Mouse (Mus musculus): ENCODE measurements around the gene Slc5a2. TPM values are rescaled to one million over a fixed set of nuclear protein-coding genes. Genes with fewer than 3 reads are reported as not detected.

Slc5a2 gene
- total RNA-seq (2021) = not detected
- long read RNA-seq, experiment 1 = 0 reads
- long read RNA-seq, experiment 2 = 0 reads

GRCm38 (mm10) chr7:128265411-128265810 lies at the start of gene Slc5a2:
TSS of gene Slc5a2 (plus strand) at chr7:128265657.
- no peak for DNase-seq

- DNase-seq = no peak
Measured at GRCm38 (mm10) chr7:128219952-128220351, 45.5 kb upstream of the Slc5a2 start.

GRCm38 (mm10) chr7:128220936-128221335 lies 44.5 kb upstream of the Slc5a2 start:
- DNase-seq = no peak

- no peak for DNase-seq
Measured at GRCm38 (mm10) chr7:128231741-128232140, 33.7 kb upstream of the Slc5a2 start.

GRCm38 (mm10) chr7:128234796-128235195 lies 30.7 kb upstream of the Slc5a2 start:
- DNase-seq = no peak

GRCm38 (mm10) chr7:128235481-128235880 lies 30.0 kb upstream of the Slc5a2 start:
- no peak for DNase-seq

- no peak for DNase-seq
Measured at GRCm38 (mm10) chr7:128236426-128236825, 29.0 kb upstream of the Slc5a2 start.

- DNase-seq = peak; percentile 81
Measured at GRCm38 (mm10) chr7:128236856-128237592, 28.4 kb upstream of the Slc5a2 start, which contains the start of gene Armc5. TSS of gene Armc5 (plus strand) at chr7:128237342.

- no peak for DNase-seq
Measured at GRCm38 (mm10) chr7:128237593-128237926, 27.9 kb upstream of the Slc5a2 start.

GRCm38 (mm10) chr7:128237927-128238778 lies 27.3 kb upstream of the Slc5a2 start, which contains the start of gene 9130023H24Rik:
TSS of gene 9130023H24Rik (minus strand) at chr7:128238031.
- peak; percentile 99 for DNase-seq

- DNase-seq = no peak
Measured at GRCm38 (mm10) chr7:128238991-128239390, 26.5 kb upstream of the Slc5a2 start.

- DNase-seq = no peak
Measured at GRCm38 (mm10) chr7:128240131-128240784, 25.2 kb upstream of the Slc5a2 start.

GRCm38 (mm10) chr7:128242331-128242730 lies 23.1 kb upstream of the Slc5a2 start:
- DNase-seq = no peak

GRCm38 (mm10) chr7:128243921-128244320 lies 21.5 kb upstream of the Slc5a2 start:
- no peak for DNase-seq

- no peak for DNase-seq
Measured at GRCm38 (mm10) chr7:128244410-128245025, 20.9 kb upstream of the Slc5a2 start.

GRCm38 (mm10) chr7:128245547-128245946 lies 19.9 kb upstream of the Slc5a2 start:
- DNase-seq = no peak

- peak; percentile 75 for DNase-seq
Measured at GRCm38 (mm10) chr7:128246496-128247391, 18.7 kb upstream of the Slc5a2 start, which contains the start of gene Tgfb1i1. TSS of gene Tgfb1i1 (plus strand) at chr7:128246812.

GRCm38 (mm10) chr7:128247443-128247842 lies 18.0 kb upstream of the Slc5a2 start:
- DNase-seq = peak; percentile 64

GRCm38 (mm10) chr7:128248081-128249042 lies 17.1 kb upstream of the Slc5a2 start:
- no peak for DNase-seq

GRCm38 (mm10) chr7:128249998-128250397 lies 15.5 kb upstream of the Slc5a2 start:
- DNase-seq = no peak

Measured in gastrocnemius, postnatal 25 days (tissue).